Mouse (Mus musculus): ENCODE measurements around the gene Kri1. TPM values are rescaled to one million over a fixed set of nuclear protein-coding genes. Genes with fewer than 3 reads are reported as not detected.
"Not testable (repeated sequence)": the region's sequence is repeated elsewhere in the genome, so short reads cannot be mapped to it uniquely, and the experiment has no call there.

Kri1 gene
- total RNA-seq, 2 experiments from 2014 or later: 11.0 to 12.6 TPM

- 0 out of 2 replicates have a peak, but pooled peaks have one; percentile 1 for TF ChIP-seq CTCF (IDR thresholded peaks at IDR 0.05)
- intact Hi-C loops (cut with DNase I): loop anchor here (1.0 to 2.0 kb wide), 2 partner anchors 22 to 26 kb away; partner anchors contain the start of genes Keap1 and Kri1
- Histone ChIP-seq H3K4me3 (peak within 1 kb of the TSS; percentile 89), H3K27ac (peak within 1 kb of the TSS; percentile 96)
- peak; percentile 100 for DNase-seq
Observed at GRCm38 (mm10) chr9:21265000-21265561, 22.7 kb downstream of the Kri1 start, which contains the start of gene Atg4d. TSS of gene Atg4d (plus strand) at chr9:21265293.

- H3K27ac ChIP-seq: peak overlapping the region; percentile 96
- no peak for DNase-seq
- peak overlapping the region; percentile 89 for H3K4me3 ChIP-seq
- no peak for TF ChIP-seq CTCF (IDR thresholded peaks at IDR 0.05)
- intact Hi-C loops (cut with DNase I): loop anchor here (2.0 kb wide), 1 partner anchor 26 kb away; the partner anchor contains the start of gene Keap1
Observed at GRCm38 (mm10) chr9:21264272-21264999, 23.3 kb downstream of the Kri1 start.

GRCm38 (mm10) chr9:21261831-21262230 lies 25.9 kb downstream of the Kri1 start:
- intact Hi-C loops (cut with DNase I): loop anchor here (2.0 kb wide), 1 partner anchor 75 kb away; no protein-coding TSS in a partner anchor
- Histone ChIP-seq H3K4me3 (no peak overlapping the region), H3K27ac (no peak overlapping the region)
- no peak for TF ChIP-seq CTCF (IDR thresholded peaks at IDR 0.05)
- DNase-seq: no peak

GRCm38 (mm10) chr9:21260491-21261040 lies 27.2 kb downstream of the Kri1 start:
- no peak for TF ChIP-seq CTCF (IDR thresholded peaks at IDR 0.05)
- Histone ChIP-seq H3K27ac (no peak overlapping the region), H3K4me3 (no peak overlapping the region)
- no peak for DNase-seq
- intact Hi-C loops (cut with DNase I): no loop called here

GRCm38 (mm10) chr9:21256349-21256748 lies 31.4 kb downstream of the Kri1 start:
- DNase-seq; H3K27ac ChIP-seq; intact Hi-C loops (cut with DNase I); H3K4me3 ChIP-seq: not testable (repeated sequence)

GRCm38 (mm10) chr9:21254690-21255089 lies 33.1 kb downstream of the Kri1 start:
- intact Hi-C loops (cut with DNase I): no loop called here
- DNase-seq: no peak
- H3K27ac ChIP-seq: no peak overlapping the region
- TF ChIP-seq CTCF (IDR thresholded peaks at IDR 0.05): no peak
- H3K4me3 ChIP-seq: no peak overlapping the region

- no peak for TF ChIP-seq CTCF (IDR thresholded peaks at IDR 0.05)
- DNase-seq: no peak
- intact Hi-C loops (cut with DNase I): no loop called here
- no peak overlapping the region for H3K4me3 ChIP-seq
- H3K27ac ChIP-seq: no peak overlapping the region
Observed at GRCm38 (mm10) chr9:21251116-21251735, 36.5 kb downstream of the Kri1 start.

GRCm38 (mm10) chr9:21250509-21250908 lies 37.3 kb downstream of the Kri1 start:
- TF ChIP-seq CTCF (IDR thresholded peaks at IDR 0.05): no peak
- intact Hi-C loops (cut with DNase I): no loop called here

GRCm38 (mm10) chr9:21249629-21250508 lies 37.9 kb downstream of the Kri1 start:
- intact Hi-C loops (cut with DNase I): no loop called here
- Histone ChIP-seq H3K27ac (no peak overlapping the region), H3K4me3 (no peak overlapping the region)
- no peak for DNase-seq
- no peak for TF ChIP-seq CTCF (IDR thresholded peaks at IDR 0.05)

More at GRCm38 (mm10) chr9:21250509-21250908, 37.3 kb downstream of the Kri1 start:
- DNase-seq: peak; percentile 65
- H3K27ac ChIP-seq: no peak overlapping the region
- H3K4me3 ChIP-seq: no peak overlapping the region

- H3K4me3 ChIP-seq: peak within 1 kb of the TSS; percentile 59
Observed at GRCm38 (mm10) chr9:21248326-21248725, 39.4 kb downstream of the Kri1 start, which contains the start of gene S1pr5. TSS of gene S1pr5 (minus strand) at chr9:21248443.

GRCm38 (mm10) chr9:21246342-21246741 lies 41.4 kb downstream of the Kri1 start:
- Histone ChIP-seq H3K27ac (no peak overlapping the region), H3K4me3 (no peak overlapping the region)
- intact Hi-C loops (cut with DNase I): no loop called here
- TF ChIP-seq CTCF (IDR thresholded peaks at IDR 0.05): no peak
- no peak for DNase-seq

More at GRCm38 (mm10) chr9:21248326-21248725, 39.4 kb downstream of the Kri1 start, which contains the start of gene S1pr5:
- no peak within 1 kb of the TSS for H3K27ac ChIP-seq
- intact Hi-C loops (cut with DNase I): no loop called here
- DNase-seq: peak; percentile 77
- no peak for TF ChIP-seq CTCF (IDR thresholded peaks at IDR 0.05)

- intact Hi-C loops (cut with DNase I): no loop called here
- no peak overlapping the region for H3K27ac ChIP-seq
- TF ChIP-seq CTCF (IDR thresholded peaks at IDR 0.05): no peak
- H3K4me3 ChIP-seq: peak overlapping the region; percentile 73
- no peak for DNase-seq
Observed at GRCm38 (mm10) chr9:21245113-21245487, 42.7 kb downstream of the Kri1 start.
